Mouse (Mus musculus) naive thymus-derived CD4-positive, alpha-beta T cell, adult 2 months (primary cell): ENCODE measurements at regions not wholly inside any gene's neighbourhood (a gene's known extent, or its start where the extent isn't known, plus 50 kb on each side); places are given as distances from the start of the nearest gene placed in this dataset.

Experiments used
- DNase-seq: peaks from one replicate; pipeline ENCODE4 v3.0.0-alpha.2; 2011; ENCODE audit warnings: low read depth

DNA sequence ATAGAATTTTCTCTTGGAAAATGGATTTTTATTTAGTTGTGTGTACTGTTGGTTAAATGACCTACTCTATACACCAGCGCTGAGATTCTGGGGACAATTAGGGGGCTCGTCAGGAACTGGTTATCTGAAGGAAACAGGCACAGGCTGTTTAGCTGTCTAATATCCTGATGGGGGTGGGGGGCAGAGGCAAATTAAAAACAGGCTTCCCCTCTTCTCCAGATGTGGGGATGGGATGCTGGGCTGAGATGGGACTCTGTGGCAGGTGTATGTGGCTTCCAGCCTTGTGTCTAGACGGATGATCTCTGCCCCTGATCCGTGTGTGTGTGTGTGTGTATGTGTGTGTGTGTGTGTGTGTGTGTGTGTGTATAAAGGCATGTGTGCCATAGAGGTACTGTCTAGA, 61.6 kb upstream of the 4931429L15Rik start:
- no peak for DNase-seq

DNA sequence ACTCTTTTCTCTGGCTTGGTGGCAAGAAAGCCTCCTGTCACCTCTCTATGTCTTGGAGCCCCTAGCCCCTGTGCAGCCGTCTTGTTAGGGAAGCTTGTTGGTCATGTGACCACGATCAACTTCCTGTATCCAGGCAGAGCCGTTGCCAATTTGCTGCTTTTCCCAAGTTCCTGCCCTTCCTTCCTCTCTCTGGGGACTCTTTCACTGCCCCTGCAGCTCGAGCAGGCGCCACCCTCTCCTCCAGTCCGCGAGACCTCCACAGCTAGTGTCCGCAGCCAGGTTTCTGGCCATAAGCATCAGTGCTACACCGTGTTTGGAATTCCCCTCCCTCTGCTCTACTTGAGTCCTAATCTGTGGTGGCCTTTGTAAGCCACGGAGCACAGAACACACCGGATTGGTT, 59.7 kb upstream of the 4931429L15Rik start:
- no peak for DNase-seq

GRCm38 (mm10) chr9:46378339-46378738, 58.6 kb upstream of the 4931429L15Rik start:
- DNase-seq = no peak
